Mouse (Mus musculus): Measurements from ENCODE around the gene Tom1l2. TPM values are rescaled to one million over a fixed set of nuclear protein-coding genes. Genes with fewer than 3 reads are reported as not detected.

Gene Tom1l2
- polyA plus RNA-seq, 1 experiment from 2014 or later, result 26.1 TPM

DNA sequence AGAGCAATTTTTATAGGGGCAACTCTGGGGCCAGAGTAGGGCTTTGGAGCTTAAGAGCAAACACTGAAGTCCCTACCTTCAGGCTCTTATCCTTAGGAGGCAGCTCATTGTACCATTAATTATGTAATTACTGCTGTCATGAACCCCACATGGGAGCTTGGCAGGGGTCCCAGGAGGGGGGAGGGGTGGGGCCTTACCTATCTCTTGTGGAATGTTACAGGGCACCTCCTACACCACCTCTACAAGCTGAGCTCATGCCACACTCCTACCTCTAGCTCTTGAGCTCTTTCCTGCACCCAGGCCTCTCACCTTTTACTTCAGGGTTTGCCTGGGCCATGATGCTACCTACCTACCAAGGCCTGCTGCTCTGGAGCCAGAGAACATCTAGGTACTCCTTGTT, 174.2 kb downstream of the Tom1l2 start:
- peak overlapping the region; percentile 91 for H3K27ac ChIP-seq
- no peaks in the 10 kb centered on the region for H3K27me3 ChIP-seq
- peaks cover 93% of the 10 kb centered on the region for H3K4me1 ChIP-seq
- no peaks in the 10 kb centered on the region for H3K36me3 ChIP-seq
- ATAC-seq (ENCODE audit: borderline replicate concordance, extremely low read depth, low FRiP score, low TSS enrichment), result no peak
- H3K9me3 ChIP-seq, result no peaks in the 10 kb centered on the region
- H3K9ac ChIP-seq, result no peak overlapping the region
- peak overlapping the region; percentile 99; the same call in 1 of the 2 replicates for H3K4me2 ChIP-seq
- no peak overlapping the region for H3K4me3 ChIP-seq

DNA sequence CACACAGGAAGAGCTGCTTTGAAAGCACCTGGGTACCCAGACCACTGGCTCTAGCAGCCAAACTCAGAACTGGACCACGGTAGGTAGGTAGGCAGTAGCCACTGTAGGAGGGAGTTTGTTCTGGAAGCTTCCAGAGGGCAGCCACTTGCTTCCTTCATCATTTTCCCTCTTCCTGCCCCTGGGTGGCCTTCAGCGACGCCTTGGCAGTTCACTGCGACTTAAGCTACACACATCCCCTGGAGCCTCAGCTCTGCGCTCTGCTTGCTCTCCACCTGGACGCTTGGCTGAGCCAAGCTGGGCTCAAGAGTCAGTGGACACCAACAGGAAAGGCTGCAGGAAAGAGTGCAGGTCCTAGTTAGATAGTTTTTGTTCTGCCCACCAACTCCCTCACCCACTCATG, 174.7 kb downstream of the Tom1l2 start:
- no peaks in the 10 kb centered on the region for H3K27me3 ChIP-seq
- no peak for ATAC-seq (ENCODE audit: borderline replicate concordance, extremely low read depth, low FRiP score, low TSS enrichment)
- peaks cover 93% of the 10 kb centered on the region for H3K4me1 ChIP-seq
- peak overlapping the region; percentile 99; the same call in 1 of the 2 replicates for H3K4me2 ChIP-seq
- no peaks in the 10 kb centered on the region for H3K9me3 ChIP-seq
- H3K9ac ChIP-seq, result no peak overlapping the region
- WGBS, result 34% methylated on average over 6 of the region's 6 CpGs
- no peak overlapping the region for H3K4me3 ChIP-seq
- peak overlapping the region; percentile 91 for H3K27ac ChIP-seq
- H3K36me3 ChIP-seq, result no peaks in the 10 kb centered on the region

GRCm38 (mm10) chr11:60176975-60177657, 175.6 kb downstream of the Tom1l2 start:
- H3K27me3 ChIP-seq, result no peaks in the 10 kb centered on the region
- H3K9me3 ChIP-seq, result no peaks in the 10 kb centered on the region
- H3K4me1 ChIP-seq, result peaks cover 93% of the 10 kb centered on the region
- WGBS, result 1% methylated on average over 42 of the region's 42 CpGs
- H3K4me2 ChIP-seq, result peak overlapping the region; percentile 99
- H3K36me3 ChIP-seq, result no peaks in the 10 kb centered on the region
- H3K27ac ChIP-seq, result peak overlapping the region; percentile 91
- H3K4me3 ChIP-seq, result peak overlapping the region; percentile 58
- 0 out of 2 replicates have a peak, but pooled peaks have one; percentile 1 for ATAC-seq (ENCODE audit: borderline replicate concordance, extremely low read depth, low FRiP score, low TSS enrichment)
- peak overlapping the region; percentile 61 for H3K9ac ChIP-seq

Small RNAs within 50 kb of the gene (microRNA-seq; reads per million reads assigned to microRNA genes)
- gene Gm27711 (not detected), gene Mir6921 (not detected), gene Mir6922 (not detected)

Other genes starting within 250 kb of the Tom1l2 start
- gene Rai1, start 247.9 kb downstream of the Tom1l2 start, polyA plus RNA-seq (2015; fragmentation: Nextera tagmentation; extraction: Ambion mirVana), result 27.9 and 28.2 TPM in 2 replicates
- 74.3 and 76.8 TPM in 2 replicates for gene Srebf1, start 130.3 kb downstream of the Tom1l2 start, polyA plus RNA-seq (2015; fragmentation: Nextera tagmentation; extraction: Ambion mirVana)
- 5.8 and 6.1 TPM in 2 replicates for gene Drc3, start 424 bp upstream of the Tom1l2 start, polyA plus RNA-seq (2015; fragmentation: Nextera tagmentation; extraction: Ambion mirVana)
- 23.7 and 25.5 TPM in 2 replicates for gene Gid4, start 64.2 kb upstream of the Tom1l2 start, polyA plus RNA-seq (2015; fragmentation: Nextera tagmentation; extraction: Ambion mirVana)
- gene Atpaf2, start 65.6 kb upstream of the Tom1l2 start, polyA plus RNA-seq (2015; fragmentation: Nextera tagmentation; extraction: Ambion mirVana), result 51.6 and 54.7 TPM in 2 replicates
- gene Drg2, start 101.7 kb upstream of the Tom1l2 start, polyA plus RNA-seq (2015; fragmentation: Nextera tagmentation; extraction: Ambion mirVana), result 104 and 106 TPM in 2 replicates
- gene Myo15, start 116.4 kb upstream of the Tom1l2 start, polyA plus RNA-seq (2015; fragmentation: Nextera tagmentation; extraction: Ambion mirVana), result 0.05 and 0.09 TPM in 2 replicates
- gene Alkbh5, start 183.5 kb upstream of the Tom1l2 start, polyA plus RNA-seq (2015; fragmentation: Nextera tagmentation; extraction: Ambion mirVana), result 31.8 and 38.0 TPM in 2 replicates